Mouse (Mus musculus): ENCODE data around the gene Ercc4.

Ercc4 gene

DNA sequence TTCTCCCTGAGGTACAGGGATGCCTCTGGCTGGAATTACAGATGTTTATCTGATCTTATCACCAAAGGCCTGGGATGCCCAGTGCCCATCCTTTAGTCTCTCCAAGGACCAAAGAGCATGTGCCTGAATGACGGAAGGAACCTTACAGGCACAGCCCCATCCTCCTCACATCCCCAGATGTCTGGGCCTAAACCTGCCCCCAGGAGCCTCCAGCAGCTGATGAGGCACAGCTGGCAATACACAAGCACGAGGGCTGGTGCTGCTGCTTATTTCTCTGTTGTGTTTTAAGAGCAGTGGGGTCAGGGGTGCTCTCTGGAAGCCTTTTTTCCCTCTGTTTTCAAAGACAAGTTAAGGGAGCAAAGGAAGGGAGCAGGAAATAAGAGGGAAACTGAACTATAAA lies 89.7 kb downstream of the Ercc4 start:
- DNase-seq: no peak
